Mouse (Mus musculus) inflammation-experienced regulatory T-cells (primary cell): Measurements from ENCODE around the gene Bnipl. TPM values are rescaled to one million over a fixed set of nuclear protein-coding genes. Genes with fewer than 3 reads are reported as not detected.

ENCODE experiments used
- polyA plus RNA-seq, 2 experiments: library from polyadenylated mRNA; unstranded; fragments of 100-300 nt; shearing (Covaris generic); gene quantifications; one replicate each; pipeline ENCODE4 v1.2.1; 2017

The Bnipl gene
- under 1 TPM; 0.20 to 0.34 TPM for polyA plus RNA-seq

DNA sequence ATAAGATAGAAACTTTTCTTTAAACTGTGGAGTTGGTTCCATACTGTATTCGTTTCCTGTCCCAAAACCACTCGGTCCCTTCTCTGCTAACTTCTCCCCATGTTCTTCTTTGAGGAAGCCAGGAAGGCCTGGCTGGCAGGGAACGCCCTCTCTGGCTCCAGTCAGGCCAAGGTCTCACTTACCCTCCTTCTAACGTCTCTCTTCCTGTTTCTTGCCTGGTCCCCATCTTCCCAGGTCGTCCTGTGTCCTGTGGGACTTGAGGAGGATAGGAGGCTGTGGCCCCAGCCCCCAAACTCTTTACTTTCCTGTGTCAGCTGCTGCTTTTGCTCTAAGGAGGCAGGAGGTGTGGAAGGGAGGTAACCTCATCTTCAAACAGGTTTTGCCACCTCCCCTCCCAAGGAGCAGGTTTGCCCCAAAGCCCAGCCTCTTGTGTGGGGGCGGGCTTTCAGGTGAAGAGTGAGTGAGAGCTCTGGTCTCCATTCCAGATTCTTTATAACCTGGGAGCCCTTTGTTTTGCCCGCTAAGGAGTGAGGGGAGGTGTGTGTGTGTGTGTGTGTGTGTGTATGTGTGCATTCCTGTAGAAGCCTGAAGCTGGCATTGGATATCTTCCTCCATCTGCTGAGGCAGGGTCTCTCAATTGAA is at the start of gene Bnipl:
Gene Bnipl (minus strand): TSS at position 411 of the 642 bp plus-strand sequence.

DNA sequence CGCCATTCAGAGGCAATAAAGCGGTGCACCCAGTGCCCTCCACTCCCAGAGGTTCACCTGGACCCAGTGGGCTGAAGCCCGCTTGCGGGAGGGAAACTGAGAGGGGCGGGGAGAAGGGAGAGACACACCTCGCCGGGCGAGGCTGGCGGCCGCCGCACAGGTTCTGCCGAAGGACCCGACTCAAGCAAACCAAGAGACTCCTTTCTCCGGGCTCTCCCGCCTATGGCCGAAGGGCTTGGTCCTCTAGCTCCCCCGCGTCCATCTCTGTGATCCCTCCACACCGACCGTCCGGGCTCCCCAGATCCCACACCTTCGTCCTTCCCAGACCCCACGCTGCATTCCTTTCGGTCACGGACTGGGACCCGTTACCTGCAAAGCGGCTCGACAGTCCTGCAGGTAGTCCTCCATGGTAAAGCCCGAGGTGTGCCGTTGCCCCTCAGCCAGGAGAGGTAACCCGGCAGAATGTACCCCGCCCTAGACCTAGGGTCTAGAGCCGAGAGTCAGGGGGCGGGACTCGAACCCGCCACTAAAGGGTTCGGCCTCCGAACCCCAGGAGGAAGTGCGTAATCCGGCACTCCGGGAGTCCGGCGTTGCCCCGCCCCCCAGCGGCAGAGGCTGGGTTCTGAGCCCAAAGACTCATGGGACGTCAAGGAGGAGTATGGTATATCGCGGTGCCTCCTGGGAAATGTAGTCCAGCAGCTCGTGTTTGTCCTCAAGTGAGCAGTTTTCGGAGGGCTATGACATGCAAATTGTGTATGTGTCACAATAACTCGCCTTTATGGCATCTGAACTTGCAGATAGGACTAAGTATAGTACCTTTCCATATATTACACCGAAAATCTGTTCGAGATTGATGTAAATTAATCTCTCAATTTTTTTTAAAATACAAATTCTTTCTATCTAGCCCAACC is 30.5 kb upstream of the Bnipl start, which contains the start of the genes Mindy1 and Prune1:
Gene Mindy1 (plus strand): TSS at position 130 of the 911 bp plus-strand sequence.
Gene Prune1 (minus strand): TSS at position 861 of the 911 bp plus-strand sequence.

DNA sequence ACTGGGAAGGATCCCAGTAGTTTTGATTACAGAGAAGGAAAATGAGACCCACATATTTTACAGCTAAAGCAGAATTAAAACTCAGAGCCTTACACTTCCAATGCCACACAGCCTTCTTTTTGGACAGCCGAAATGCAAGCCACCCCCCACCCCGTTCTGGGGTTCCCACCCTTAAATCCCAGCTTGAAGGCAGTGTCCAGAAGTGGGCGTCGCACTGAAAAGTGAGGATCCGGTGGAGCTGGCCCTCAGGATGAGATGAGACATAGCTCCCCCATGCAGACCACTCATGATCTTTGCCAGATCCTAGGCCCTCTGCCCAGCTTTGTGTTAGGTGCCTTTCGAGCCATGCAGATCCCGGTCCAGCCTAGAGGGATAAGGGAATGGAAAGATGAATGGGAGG is 9.5 kb downstream of the Bnipl start, which contains the start of gene Gm128:
Gene Gm128 (minus strand): TSS at position 101 of the 400 bp plus-strand sequence.

DNA sequence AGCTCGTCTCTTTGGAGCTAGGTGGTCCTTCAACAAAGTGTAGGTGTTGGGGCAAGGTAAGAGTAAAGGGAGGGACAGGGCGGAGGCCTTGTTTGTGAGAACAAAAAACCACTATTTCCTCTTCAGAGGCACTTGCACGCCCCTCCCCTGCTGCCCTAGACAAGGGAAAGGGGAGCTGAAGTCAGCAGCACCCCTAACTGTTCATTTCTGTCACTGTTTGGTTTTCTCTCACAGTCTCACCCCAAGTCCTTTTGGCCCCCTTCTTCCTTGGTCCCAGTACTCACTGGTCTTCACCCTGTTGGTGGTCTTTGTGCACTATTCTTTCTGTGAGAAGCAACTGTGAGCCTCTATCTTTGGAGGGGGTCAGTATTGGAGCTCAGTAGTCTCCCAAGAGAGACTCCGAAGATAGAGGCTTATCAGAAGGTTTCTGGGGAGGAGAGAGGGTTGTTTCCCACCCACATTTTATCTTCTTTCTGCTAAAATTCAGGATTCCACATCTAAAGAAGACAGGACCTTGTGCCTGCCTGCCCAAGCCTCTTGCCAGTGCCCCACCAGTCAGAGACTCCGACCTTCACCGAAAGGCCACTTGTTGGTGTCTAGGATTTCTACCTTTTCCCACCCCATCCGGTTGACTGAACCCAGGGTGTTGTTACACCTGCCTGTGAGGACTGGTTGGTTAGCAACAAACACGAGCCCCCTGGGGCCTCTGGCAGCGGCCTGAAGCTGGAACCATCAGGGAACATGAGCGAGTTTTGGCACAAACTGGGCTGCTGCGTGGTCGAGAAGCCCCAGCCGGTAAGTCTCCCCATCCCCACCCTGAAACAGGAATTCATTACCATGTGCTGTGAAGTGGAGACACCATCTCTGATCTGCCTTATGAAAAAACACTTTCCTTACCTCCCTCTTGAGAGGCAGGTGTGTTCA is 19.4 kb downstream of the Bnipl start, which contains the start of gene Mllt11:
Gene Mllt11 (minus strand): TSS at position 874 of the 924 bp plus-strand sequence.

DNA sequence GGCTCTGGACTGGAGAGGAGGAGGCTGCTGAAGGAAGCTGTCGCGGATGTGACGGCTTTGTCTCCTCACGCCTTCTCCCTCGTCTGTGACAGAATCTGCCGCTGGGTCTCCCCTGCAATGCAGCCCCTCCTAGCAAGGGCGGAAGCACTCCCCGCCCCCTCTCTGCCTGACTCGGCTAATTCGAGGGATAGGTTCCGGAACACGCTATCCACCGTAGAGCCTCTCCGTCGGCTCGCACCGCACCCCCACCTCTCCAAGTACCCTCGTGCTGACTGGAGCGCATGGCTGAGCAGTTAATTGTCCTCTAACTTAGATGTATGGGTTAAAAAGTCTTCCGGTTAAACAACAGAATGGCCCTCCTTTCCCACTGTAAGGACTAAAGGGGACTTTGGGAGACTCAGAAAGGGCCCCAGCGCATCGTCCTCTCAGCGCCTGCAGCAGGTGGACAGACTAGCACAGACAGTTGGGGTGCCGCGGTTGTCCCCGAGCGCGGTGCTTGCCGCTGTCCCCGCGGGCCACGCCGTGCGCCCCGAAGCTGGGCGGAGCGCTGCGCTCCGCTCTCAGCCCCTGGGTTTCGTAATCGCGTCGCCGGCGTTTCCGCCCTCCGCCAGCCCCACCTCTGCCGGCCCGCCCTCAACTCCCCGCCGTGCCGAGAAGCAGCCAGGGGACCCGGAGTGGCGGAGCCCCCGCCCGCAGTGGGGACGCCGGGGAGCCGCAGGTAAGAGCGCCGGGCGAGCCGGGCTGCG is 22.7 kb downstream of the Bnipl start, which contains the start of gene Cdc42se1:
Gene Cdc42se1 (plus strand): TSS at position 585 of the 746 bp plus-strand sequence.

DNA sequence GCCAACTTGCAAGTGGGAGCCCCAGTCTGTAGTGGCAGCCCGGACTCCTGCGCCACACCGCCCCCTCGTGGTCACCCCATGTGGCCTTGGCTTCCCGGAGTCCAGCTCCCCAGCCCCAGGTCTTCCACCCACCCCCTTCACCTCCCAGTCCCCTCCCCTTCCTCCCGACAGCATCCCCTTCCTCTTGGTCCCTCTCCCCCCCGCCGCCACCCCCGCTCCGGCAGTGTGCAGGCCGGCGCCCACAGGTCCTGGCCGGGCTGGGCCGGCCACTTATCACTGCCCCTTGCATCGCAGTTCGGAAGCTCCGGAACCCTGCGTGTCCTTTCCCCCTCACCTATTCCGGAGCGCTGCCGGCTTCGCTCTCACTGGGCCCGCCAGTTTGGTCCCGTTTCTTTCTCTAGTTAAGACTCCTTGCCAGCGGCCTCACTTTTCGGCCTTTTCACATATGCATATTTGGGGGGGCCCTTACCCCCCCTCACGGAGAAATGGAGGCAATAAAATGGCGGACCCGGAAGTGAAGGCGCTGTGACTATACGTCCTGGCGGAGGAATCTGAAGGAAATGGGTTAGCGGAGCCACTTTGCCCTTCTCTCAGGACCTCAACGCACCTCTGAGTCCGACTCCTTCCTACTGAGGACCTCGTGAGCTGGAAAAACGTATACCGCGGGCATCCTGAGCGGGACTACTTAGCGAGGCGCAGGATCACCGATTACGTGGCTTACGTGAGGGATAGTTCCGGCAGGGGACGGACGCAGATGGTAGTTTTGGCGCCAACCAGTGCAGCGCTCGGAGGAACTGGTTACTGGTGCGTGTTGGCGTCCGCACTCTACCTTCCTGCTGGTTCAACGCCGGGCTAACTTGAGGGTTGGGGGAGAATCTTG is 33.5 kb downstream of the Bnipl start, which contains the start of gene Gabpb2:
Gene Gabpb2 (minus strand): TSS at position 662 of the 880 bp plus-strand sequence.

Other genes with a start within 250 kb of the Bnipl start
- gene Zfp687, start 235.7 kb downstream of the Bnipl start, polyA plus RNA-seq, result 10 to 100 TPM; 53.2 TPM
- gene Psmd4, start 208.6 kb downstream of the Bnipl start, polyA plus RNA-seq, result 100 to 1,000 TPM; 277 to 291 TPM
- 10 to 100 TPM; 24.4 to 30.3 TPM for gene Pip5k1a, start 144.3 kb downstream of the Bnipl start, polyA plus RNA-seq
- gene Vps72, start 140.2 kb downstream of the Bnipl start, polyA plus RNA-seq, result 100 to 1,000 TPM; 113 to 128 TPM
- 1 to 10 TPM; 2.7 to 6.6 TPM for gene Tmod4, start 126.7 kb downstream of the Bnipl start, polyA plus RNA-seq
- 100 to 1,000 TPM in 1 of 2 experiments, 10 to 100 TPM in 1; 67.0 to 102 TPM for gene Scnm1, start 117.2 kb downstream of the Bnipl start, polyA plus RNA-seq
- gene Lysmd1, start 117.1 kb downstream of the Bnipl start, polyA plus RNA-seq, result 10 to 100 TPM; 23.0 to 27.7 TPM
- gene Tnfaip8l2, start 108.8 kb downstream of the Bnipl start, polyA plus RNA-seq, result 100 to 1,000 TPM; 214 to 231 TPM
- 1 to 10 TPM in 1 of 2 experiments, under 1 TPM in 1; 0.65 to 2.3 TPM for gene Sema6c, start 90.7 kb downstream of the Bnipl start, polyA plus RNA-seq
- 10 to 100 TPM; 22.9 to 29.6 TPM for gene Gabpb2, start 33.3 kb downstream of the Bnipl start, polyA plus RNA-seq
- 100 to 1,000 TPM; 332 to 495 TPM for gene Cdc42se1, start 22.5 kb downstream of the Bnipl start, polyA plus RNA-seq
- gene Mllt11, start 19.0 kb downstream of the Bnipl start, polyA plus RNA-seq, result 10 to 100 TPM in 1 of 2 experiments, 1 to 10 TPM in 1; 4.8 to 10.1 TPM
- gene Gm128, start 9.6 kb downstream of the Bnipl start, polyA plus RNA-seq, result 1 to 10 TPM in 1 of 2 experiments, under 1 TPM in 1; 0.71 to 2.3 TPM
- gene Mindy1, start 30.2 kb upstream of the Bnipl start, polyA plus RNA-seq, result 10 to 100 TPM; 24.4 to 31.9 TPM
- 1 to 10 TPM; 6.1 to 6.3 TPM for gene Prune1, start 30.9 kb upstream of the Bnipl start, polyA plus RNA-seq
- 1 to 10 TPM in 1 of 2 experiments, under 1 TPM in 1; 0.53 to 2.8 TPM for gene Anxa9, start 56.0 kb upstream of the Bnipl start, polyA plus RNA-seq
- 100 to 1,000 TPM; 222 to 295 TPM for gene Cers2, start 63.6 kb upstream of the Bnipl start, polyA plus RNA-seq
- 10 to 100 TPM; 27.5 to 32.4 TPM for gene Setdb1, start 106.0 kb upstream of the Bnipl start, polyA plus RNA-seq
- gene 4930558C23Rik, start 151.6 kb upstream of the Bnipl start, polyA plus RNA-seq, result under 1 TPM in 1 of 2 experiments, not detected in 1; 0.80 TPM
- 10 to 100 TPM; 47.2 to 50.7 TPM for gene Arnt, start 183.2 kb upstream of the Bnipl start, polyA plus RNA-seq
- under 1 TPM in 1 of 2 experiments, not detected in 1; 0.37 TPM for gene Ctsk, start 248.1 kb upstream of the Bnipl start, polyA plus RNA-seq